Mouse (Mus musculus) kidney, adult 2 months (tissue): ENCODE results near the gene Cers6.

ENCODE experiments used
- CTCF ChIP-seq: fragments of 200-500 bp; conservative IDR thresholded peaks from 2 replicates; pipeline ENCODE4 v1.5.1; 2011; ENCODE audit warnings: low read depth, mild to moderate bottlenecking, control low read depth, low read length, moderate library complexity, mixed read lengths; ENCODE audit not compliant: insufficient read depth, insufficient read length
- POLR2A ChIP-seq: fragments of 200-500 bp; IDR thresholded peaks from one replicate; pipeline ENCODE4 v1.6.1; 2011; ENCODE audit warnings: low read depth, low read length, control low read depth

DNA sequence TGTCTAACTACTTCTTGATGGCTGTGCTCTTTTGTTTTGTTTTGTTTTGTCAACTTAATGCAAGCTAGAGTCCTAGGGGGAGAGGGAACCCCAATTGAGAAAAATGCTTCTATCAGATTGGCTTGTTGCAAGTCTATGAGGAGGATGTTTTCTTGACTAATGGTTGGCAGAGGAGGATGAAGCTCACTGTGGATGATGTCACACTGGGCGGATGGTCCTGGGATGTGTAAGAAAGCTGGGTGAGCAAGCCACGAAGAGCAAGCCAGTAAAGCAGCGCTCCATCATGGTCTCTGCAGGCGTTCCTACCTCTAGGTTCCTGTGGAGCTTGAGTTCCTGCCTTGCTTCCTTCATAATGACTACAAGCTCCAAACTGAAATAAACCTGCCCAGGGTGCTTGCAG lies 25.4 kb downstream of the Cers6 start:
- TF ChIP-seq CTCF: no peak
- TF ChIP-seq POLR2A: no peak
